Mouse (Mus musculus) monocyte, adult 2 months (primary cell): ENCODE measurements around the gene Adam15.
A peak's percentile ranks its signal among the peaks of the same experiment; 100 is the strongest.

Source experiments
- DNase-seq, 2 experiments: peaks; one replicate each; pipeline ENCODE4 v3.0.0; 2022; ENCODE audit warnings: low spot score in 2 of 2, low read depth in 1 of 2

Gene Adam15

DNA sequence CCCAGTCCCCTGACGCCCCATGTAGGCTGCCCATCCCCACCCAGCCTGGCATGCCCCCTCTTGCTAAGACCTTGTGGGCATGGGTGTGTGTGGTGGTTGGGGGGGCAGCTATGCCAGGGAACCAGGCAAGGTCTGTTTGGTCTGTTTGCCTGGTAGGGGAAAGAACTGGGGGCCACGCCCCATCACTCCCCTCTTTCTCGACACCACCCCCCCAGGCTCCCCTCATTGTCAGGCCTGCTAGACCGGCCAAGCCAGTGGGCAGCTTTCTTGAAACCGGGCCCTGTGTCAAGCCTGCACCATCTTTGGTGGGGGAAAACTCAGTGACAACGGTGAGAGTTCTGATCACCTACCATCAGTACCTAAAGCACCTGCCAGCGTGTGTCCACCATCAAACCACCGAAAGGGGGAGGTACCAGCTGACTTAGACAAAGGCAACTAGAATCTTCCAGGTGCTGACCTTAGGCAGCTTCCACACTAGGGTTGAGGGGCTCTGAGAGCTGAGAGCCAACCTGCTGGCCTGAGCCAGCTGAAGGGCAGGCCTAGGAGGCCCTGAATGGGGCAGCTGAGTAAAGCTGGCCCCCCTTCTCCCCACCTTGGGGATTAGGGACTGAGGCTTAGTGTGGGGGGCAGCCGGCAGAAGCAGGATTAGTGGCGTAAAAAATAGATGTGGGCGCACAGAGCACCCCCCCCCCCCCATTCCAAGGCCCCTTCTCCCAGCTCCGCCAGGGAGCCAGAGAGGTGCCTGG, 34.7 kb upstream of the Adam15 start:
- DNase-seq: no peak

GRCm38 (mm10) chr3:89383651-89384255, 34.0 kb upstream of the Adam15 start:
- no peak for DNase-seq

DNA sequence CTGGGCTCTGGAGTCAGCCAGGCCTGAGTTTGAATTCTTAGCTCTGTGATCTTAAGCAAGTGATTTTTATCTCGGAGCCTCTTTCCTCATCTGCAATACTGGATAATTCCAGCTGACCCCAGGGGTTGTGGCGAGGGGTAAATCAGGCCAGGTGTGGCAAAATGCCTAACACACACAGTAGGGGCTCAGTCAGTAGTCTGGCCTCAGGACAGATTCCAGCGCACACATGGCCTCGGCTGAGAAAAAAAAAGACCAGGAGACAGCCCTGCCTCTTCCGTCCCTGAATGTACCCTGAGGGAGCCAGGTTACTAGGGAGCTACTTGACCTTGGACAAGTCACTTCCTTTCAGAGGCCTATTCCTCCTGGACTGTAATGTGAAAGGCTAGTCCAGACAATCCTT, 33.2 kb upstream of the Adam15 start:
- no peak for DNase-seq

GRCm38 (mm10) chr3:89382033-89382882, 32.5 kb upstream of the Adam15 start:
- DNase-seq: no peak

GRCm38 (mm10) chr3:89381233-89381632, 31.4 kb upstream of the Adam15 start:
- DNase-seq: no peak

DNA sequence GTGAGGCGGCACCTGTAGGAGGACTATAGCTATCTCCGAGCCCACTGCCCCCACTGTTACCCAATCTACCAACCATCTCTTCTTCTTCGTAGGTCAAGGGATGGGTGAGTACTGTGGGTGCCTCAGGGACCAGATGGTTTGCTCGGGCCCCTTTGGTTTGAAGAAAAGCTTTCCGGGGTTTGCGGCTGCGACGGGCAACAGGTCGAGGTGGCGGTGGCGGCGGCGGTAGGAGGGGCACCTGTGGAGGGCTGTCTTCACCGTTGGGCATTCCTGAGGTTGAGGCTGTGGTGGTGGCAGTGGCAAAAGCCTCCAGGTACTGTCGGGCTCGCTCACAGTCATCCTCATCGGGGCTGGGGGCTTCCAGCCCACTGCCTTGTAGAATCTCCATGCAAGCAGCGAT, 30.9 kb upstream of the Adam15 start:
- DNase-seq: no peak

DNA sequence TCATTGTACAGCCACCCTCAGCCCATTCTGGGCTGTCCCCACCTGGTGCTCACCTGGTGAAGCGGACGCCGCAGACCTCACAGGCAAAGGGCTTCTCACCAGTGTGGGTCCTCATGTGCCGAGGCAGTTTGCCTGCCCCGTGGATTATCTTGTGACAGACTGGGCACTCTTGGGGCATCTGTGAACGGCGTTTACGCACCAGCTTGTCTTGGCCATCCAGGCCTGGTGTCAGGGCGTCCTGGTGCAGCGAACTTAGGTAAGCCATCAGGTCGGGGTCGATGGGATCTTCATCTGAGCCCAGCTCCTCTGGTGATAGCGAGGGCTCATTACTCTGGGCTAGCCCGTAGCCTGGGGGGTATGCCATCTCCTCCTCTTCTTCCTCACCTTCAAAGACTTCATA, 30.5 kb upstream of the Adam15 start:
- DNase-seq: no peak

DNA sequence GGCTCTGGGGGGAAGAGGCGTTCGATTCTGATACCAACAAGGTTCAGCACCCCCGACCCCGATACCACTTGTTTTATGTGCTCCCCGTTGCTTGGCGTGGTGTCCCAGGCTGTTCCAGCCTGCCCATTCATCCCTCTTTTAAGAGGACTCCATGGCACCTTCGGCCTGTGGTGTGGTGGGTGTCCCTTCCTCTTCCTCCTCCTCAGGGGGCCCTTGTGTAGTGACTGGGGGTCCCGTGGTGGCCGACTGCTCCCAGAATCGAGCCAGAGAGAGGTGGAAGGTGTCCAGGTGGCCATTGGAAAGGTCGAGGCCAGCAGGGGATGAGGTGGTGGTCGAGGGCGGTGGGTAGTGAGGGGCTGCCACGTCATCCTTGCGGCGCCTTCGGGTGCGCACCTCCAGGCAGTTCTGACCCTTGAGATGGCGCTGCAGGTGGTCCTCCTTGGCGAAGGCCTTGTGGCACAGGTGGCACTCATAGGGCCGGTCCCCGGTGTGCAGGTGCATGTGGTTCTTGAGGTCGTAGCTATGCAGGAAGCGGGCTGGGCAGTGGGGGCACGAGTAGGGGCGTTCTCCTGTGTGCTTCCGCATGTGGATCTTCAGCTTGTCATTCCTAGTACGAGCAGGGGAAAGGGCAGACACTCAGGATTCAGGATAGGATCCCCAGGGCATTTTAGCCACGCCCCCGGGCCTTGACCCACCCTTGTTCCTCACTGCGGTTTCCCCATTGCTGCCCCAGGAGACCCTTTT, 29.8 kb upstream of the Adam15 start:
- no peak for DNase-seq

DNA sequence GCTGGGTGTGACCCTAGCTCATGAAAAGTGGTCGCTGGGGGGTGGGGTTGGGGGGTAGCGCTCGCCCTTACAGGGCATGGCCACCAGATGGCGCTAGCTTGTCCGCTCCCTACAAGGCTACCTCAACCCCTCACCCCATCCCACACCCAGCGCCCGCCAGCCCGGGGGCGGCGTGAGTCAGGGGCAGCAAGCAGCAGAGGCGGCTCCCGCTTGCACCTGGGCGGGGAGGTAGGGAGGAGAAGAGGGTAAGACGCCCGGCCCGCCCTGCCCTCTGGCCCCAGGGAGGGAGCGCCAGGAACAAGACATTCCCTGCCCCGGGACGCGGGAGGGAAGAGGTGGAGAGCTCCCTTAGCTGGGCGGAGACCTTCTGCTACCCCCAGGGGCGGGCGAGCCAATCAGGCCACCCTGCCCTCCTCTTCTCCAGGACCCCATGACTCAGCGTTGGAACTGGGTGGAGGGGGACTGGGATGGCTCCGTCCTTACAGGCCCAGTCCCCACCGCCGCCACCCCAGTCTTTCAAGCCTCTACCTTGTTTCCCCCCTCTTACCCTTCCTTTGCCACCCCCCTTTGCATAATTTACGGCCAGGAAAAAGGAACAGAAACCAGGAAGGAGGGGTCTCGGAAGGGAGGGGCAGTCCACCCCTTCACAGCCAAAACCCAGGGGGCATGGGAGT, 28.7 kb upstream of the Adam15 start:
- DNase-seq: peak in 1 of 2 experiments; percentile 40

DNA sequence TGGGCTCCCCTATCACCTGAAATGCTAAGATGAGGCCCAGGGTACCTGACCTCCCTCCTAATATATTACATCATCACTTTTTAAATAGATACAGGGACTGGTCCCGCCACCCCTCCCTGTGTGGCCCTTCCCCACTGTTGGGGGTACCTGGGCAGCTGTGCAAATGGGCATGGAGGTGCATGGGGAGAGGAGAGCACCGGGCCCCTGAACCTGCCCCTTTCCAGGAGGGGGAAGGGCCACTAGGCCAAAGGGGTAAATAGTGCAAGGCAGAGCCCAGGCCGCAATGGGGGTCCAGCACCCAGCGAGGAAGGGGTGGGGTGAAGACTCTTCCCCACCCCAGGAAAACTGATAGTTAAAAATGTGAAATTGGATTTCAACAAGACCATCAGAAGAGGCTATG, 28.0 kb upstream of the Adam15 start:
- DNase-seq: no peak

DNA sequence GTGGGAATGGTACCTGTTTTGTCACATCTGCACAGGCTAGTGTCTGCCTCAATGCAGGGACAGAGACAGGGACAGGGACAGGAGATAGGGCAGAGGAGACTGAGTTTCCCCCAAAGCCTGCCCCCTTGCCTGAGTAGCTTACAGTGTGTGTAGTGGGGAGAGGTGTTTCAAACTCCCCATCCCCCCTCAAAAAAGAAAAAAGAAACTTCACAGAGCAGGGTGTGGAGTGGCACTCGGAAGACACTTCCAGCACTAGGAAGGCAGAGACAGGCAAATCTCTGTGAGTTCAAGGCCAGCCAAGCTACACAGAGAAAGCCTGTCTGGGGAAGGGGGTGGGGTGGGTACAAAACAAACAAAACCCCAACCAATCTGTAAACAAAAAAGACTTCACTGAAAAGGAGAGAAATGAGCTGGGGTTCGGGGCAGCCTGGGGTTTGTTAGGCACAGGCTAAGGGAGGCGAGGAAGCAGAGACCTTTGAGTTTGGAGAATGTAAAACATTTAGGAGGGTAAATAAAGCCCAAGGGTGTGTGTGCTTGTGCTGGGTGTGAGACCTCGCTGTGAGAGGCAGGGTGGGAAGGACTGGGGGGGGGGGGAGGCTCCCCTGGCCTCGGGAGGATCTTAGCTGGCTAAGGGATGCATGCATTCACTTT, 23.9 kb upstream of the Adam15 start:
- no peak for DNase-seq

DNA sequence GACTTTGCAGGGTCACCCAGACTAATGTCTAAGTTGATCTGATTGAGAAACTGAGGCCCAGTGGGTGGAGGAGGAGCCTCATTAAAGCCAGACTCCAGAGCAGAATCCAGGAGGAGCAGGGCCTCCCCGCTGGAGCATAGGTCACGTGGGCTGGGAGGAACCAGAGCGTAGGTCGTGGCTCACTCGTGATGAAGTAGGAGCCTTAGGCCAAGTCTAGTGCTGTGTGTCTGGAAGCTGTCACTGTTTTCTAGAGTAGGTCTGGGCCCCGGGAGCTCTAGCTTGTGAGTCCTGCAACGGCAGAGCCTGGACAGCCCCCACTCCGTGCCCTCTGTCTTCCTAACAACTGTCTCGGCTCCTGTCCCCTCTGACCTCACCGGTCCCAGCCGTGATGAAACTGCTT, 17.5 kb upstream of the Adam15 start:
- no peak for DNase-seq

DNA sequence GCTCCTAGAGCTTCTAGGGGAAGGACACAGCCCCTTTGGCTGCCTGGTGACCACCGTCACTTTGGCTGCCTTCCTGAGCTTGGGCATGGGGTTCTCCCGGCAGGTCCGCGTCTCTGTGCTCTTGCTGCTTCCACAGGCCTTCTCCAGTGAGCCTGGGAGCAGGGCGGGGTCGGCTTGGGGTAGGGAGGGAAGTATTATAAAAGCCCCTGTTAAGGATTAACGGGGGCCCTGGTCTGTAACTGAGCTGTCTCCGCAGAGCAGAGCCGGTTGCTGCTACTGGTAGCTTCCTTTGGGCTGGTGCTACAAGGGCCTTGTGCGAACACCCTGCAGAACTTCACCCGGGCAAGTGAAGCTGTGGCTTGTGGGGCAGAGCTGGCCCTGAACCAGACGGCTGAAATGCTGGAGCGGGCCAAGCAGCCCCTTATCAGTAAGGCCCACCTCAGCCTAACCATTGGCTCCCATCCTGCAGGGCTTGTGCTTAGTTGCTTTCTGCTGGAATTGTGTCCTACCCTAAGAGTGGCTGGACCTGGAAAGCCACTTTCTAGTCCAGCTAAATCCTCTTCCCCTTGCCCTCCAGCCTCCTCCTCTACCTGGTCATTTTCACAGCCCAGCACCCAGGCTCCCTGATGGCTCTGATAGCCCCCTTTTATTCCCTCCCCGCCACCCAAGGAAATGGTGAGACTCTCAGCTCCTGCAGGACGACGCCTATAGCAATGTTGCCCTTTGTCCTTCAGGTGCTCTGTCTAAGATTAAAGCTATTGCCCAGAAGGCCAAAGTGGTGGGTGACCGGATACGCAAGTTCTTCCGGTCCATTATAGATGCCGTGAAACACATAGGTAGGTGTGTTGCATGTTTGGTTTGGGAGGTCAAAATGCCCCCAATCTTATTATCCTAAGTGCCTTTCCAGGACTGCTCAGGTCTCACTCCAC, 16.0 kb upstream of the Adam15 start:
- no peak for DNase-seq

DNA sequence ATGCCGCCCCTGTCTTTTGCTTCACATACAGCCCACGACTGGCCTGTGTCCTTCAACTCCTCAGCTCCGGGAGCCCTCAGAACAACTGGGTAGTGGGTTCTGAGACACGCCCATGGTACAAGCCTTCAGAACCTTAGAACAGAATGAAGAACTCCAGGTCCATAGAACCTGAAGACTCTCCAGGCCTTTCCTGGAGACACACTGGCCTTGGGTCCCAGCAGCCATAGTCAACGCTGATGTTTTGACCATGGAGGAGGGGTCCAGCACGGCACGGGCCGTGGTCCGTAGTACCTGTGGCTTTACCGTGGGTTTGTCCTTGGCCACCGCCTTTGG, 15.3 kb upstream of the Adam15 start, which contains the start of gene Dcst1:
Gene Dcst1, minus strand, starts transcription at position 101 of the 333 bp plus-strand sequence.
- no peak for DNase-seq

GRCm38 (mm10) chr3:89364631-89365030, 14.8 kb upstream of the Adam15 start:
- no peak for DNase-seq

DNA sequence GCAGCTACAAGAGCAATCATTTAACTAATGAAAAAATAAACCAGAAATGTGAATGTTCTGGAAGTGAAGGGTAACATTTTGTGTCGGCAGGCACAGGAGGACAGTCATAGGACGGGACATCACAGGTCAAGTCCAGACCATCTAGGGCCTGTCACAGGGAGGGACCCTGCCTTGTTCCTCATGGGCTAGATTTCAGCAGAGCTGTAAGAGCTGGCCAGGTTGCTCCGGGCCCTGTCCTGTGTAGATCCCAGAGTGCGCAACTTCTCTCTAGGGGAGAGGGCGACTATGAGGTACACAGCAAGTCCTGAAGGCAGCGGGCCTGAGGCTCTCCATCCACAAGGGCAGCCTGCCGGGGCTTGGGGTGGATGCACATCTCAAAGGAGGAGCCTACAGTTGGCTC, 11.9 kb upstream of the Adam15 start, which contains the start of gene Dcst2:
Gene Dcst2, plus strand, starts transcription at position 301 of the 400 bp plus-strand sequence.
- DNase-seq: no peak

- DNase-seq: no peak
Measured at GRCm38 (mm10) chr3:89360237-89360636, 10.4 kb upstream of the Adam15 start.

DNA sequence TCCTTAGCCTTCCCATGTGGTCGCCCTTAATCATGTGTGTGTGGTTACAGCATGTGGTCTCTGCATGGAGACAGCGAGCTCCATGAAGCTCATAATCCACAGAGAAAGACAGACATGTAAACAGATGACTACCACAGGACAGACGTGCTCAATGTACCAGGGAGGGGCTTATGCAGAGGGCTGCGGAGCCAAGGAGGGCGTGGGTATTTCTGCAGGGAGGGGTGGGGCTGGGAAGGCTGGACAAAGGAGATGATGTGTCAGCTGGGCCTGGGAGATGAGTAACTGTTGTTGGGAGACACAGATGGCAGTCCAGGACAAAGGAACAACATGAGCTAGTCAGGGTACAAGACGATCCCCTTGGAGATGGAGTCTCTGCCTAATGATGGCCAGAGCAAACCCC, 9.8 kb upstream of the Adam15 start:
- no peak for DNase-seq

DNA sequence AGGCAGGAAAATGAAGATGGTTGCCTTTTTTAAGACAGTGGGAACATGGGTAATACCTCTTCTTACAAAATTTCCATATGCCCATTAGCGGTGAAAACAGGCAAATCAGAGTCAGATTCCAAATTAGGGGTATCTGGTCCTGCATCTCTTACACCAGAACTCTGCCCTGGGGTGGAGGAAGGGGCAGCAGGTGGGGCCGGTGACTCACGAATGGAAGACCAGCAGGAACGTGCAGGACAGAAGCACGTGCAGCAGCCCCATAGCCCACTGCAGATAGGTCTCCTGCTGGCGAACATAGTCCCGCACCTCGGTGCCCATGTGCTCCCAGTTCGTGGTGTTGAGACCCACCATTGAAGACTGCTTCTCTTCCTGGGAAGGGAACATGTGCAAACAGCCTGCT, 6.2 kb upstream of the Adam15 start:
- no peak for DNase-seq
